Mouse (Mus musculus) cortical plate, adult 2 months (tissue): ENCODE data around the gene Ablim1.

Source experiments
- CTCF ChIP-seq: fragments of 200-500 bp; IDR thresholded peaks from 2 replicates; pipeline ENCODE4 v1.5.1; 2011; ENCODE audit warnings: mild to moderate bottlenecking, control low read depth, low read length; ENCODE audit not compliant: insufficient read depth; ENCODE audit errors: extremely low read depth
- POLR2A ChIP-seq: fragments of 200-500 bp; IDR thresholded peaks from 2 replicates; pipeline ENCODE4 v1.6.1; 2011; ENCODE audit warnings: mild to moderate bottlenecking, low read length, control low read depth; ENCODE audit not compliant: insufficient read depth; ENCODE audit errors: extremely low read depth

DNA sequence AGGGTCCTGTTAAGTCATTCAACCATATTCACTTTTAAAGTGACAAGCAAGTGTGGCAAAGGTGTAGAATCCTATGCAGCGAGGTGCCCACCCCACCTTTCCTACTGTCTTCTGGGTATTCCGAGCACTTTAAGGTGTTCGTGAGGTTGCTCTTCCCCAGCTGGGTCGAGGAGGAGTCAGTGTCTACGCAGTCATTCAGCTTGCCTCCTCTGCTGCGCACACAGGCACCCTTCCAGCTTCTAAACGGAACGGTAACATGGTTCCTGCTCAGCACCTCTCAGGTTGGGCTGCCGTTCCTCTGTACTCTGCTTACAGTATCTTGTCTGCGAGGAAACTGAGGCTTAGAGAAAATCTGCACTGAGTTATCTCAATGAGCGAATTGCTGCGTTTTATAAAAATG lies 40.4 kb downstream of the Ablim1 start:
- TF ChIP-seq POLR2A (peak; percentile 66; the same call in 1 of the 2 replicates), CTCF (no peak)
